Mouse (Mus musculus) C2C12 (cell line): ENCODE data around the gene Paqr5. TPM values are rescaled to one million over a fixed set of nuclear protein-coding genes. Genes with fewer than 3 reads are reported as not detected.

ENCODE experiments used
- H3K27me3 ChIP-seq: one replicate; pipeline ENCODE4 v1.6.1; 2011; ENCODE audit not compliant: control insufficient read depth, insufficient read depth, insufficient read length
- H3K36me3 ChIP-seq: one replicate; pipeline ENCODE4 v1.6.1; 2011; ENCODE audit not compliant: control insufficient read depth, insufficient read depth
- H3K4me3 ChIP-seq: one replicate; pipeline ENCODE4 v1.5.1; 2011; ENCODE audit warnings: mild to moderate bottlenecking, control low read depth; ENCODE audit not compliant: poor library complexity, insufficient read depth, severe bottlenecking
- H3K79me2 ChIP-seq: one replicate; pipeline ENCODE4 v1.6.1; 2011; ENCODE audit not compliant: control insufficient read depth, insufficient read depth
- H3K79me3 ChIP-seq: one replicate; pipeline ENCODE4 v1.6.1; 2011; ENCODE audit warnings: low read depth, control low read depth
- H3ac ChIP-seq: one replicate; pipeline ENCODE3; 2011; ENCODE audit warnings: low read depth; ENCODE audit not compliant: control insufficient read depth, insufficient read length
- CEBPB ChIP-seq: IDR thresholded peaks from one replicate; pipeline ENCODE4 v1.6.1; 2011; ENCODE audit warnings: low read depth, mild to moderate bottlenecking, control low read depth, moderate library complexity
- CTCF ChIP-seq: IDR thresholded peaks from one replicate; pipeline ENCODE4 v1.5.1; 2011; ENCODE audit not compliant: control insufficient read depth, insufficient read depth, insufficient read length
- FOSL1 ChIP-seq: IDR thresholded peaks from one replicate; pipeline ENCODE4 v1.8.0; 2011; ENCODE audit warnings: mild to moderate bottlenecking, low read length; ENCODE audit not compliant: poor library complexity, insufficient read depth, severe bottlenecking
- MAX ChIP-seq: IDR thresholded peaks from one replicate; pipeline ENCODE4 v1.6.1; 2011; ENCODE audit warnings: mild to moderate bottlenecking, control low read depth
- MYOD1 ChIP-seq: IDR thresholded peaks from one replicate; pipeline ENCODE4 v1.6.1; 2011; ENCODE audit warnings: low read depth; ENCODE audit not compliant: control insufficient read depth, insufficient read length
- MYOG ChIP-seq: IDR thresholded peaks from one replicate; pipeline ENCODE4 v1.6.1; 2011; ENCODE audit not compliant: control insufficient read depth, insufficient read length; ENCODE audit errors: extremely low read depth
- USF1 ChIP-seq: IDR thresholded peaks from one replicate; pipeline ENCODE4 v1.6.1; 2011; ENCODE audit warnings: low read depth, mild to moderate bottlenecking, control low read depth, moderate library complexity
- polyA plus RNA-seq: library from polyadenylated mRNA; unstranded; fragments of >200 nt; fragmentation: generic; extraction: Trizol; gene quantifications from one replicate; pipeline ENCODE4 v1.2.1, GENCODE M21; 2012; ENCODE audit warnings: missing spikeins

Paqr5 gene
- polyA plus RNA-seq, 1 experiment, result 0.04 TPM

GRCm38 (mm10) chr9:61919464-61919863 lies 107.2 kb downstream of the Paqr5 start:
- no peak overlapping the region for H3ac ChIP-seq
- no peaks in the 10 kb centered on the region for H3K79me2 ChIP-seq
- peaks cover 70% of the 10 kb centered on the region for H3K36me3 ChIP-seq
- no peaks in the 10 kb centered on the region for H3K27me3 ChIP-seq
- H3K79me3 ChIP-seq, result no peaks in the 10 kb centered on the region
- TF ChIP-seq CEBPB (no peak), FOSL1 (no peak), MAX (no peak), MYOG (no peak), USF1 (no peak), CTCF (no peak), MYOD1 (no peak)
- no peak overlapping the region for H3K4me3 ChIP-seq

- Histone ChIP-seq H3K4me3 (no peak overlapping the region), H3K27me3 (no peaks in the 10 kb centered on the region), H3K36me3 (peaks cover 58% of the 10 kb centered on the region), H3K79me3 (peaks cover 12% of the 10 kb centered on the region), H3K79me2 (peaks cover 19% of the 10 kb centered on the region), H3ac (no peak overlapping the region)
- TF ChIP-seq MYOD1 (no peak), CEBPB (no peak), FOSL1 (no peak), USF1 (no peak), CTCF (no peak), MYOG (no peak), MAX (no peak)
These were observed 109.2 kb downstream of the Paqr5 start for GRCm38 (mm10) chr9:61917436-61917835.

- TF ChIP-seq USF1 (no peak), CTCF (no peak), CEBPB (no peak), FOSL1 (no peak), MYOD1 (no peak), MAX (no peak)
- no peaks in the 10 kb centered on the region for H3K27me3 ChIP-seq
- H3K36me3 ChIP-seq, result peaks cover 56% of the 10 kb centered on the region
- no peak overlapping the region for H3K4me3 ChIP-seq
- H3K79me3 ChIP-seq, result peaks cover 12% of the 10 kb centered on the region
- H3ac ChIP-seq, result no peak overlapping the region
- H3K79me2 ChIP-seq, result peaks cover 19% of the 10 kb centered on the region
These were observed 109.7 kb downstream of the Paqr5 start for GRCm38 (mm10) chr9:61916986-61917385.

- H3K79me2 ChIP-seq, result peaks cover 19% of the 10 kb centered on the region
- TF ChIP-seq USF1 (no peak), CTCF (no peak), MAX (no peak), MYOG (no peak), MYOD1 (no peak), CEBPB (no peak), FOSL1 (no peak)
- no peaks in the 10 kb centered on the region for H3K27me3 ChIP-seq
- H3K79me3 ChIP-seq, result peaks cover 12% of the 10 kb centered on the region
- H3K4me3 ChIP-seq, result peak overlapping the region; percentile 64
- H3K36me3 ChIP-seq, result peaks cover 45% of the 10 kb centered on the region
- no peak overlapping the region for H3ac ChIP-seq
These were observed 111.2 kb downstream of the Paqr5 start for GRCm38 (mm10) chr9:61915393-61916005.

- Histone ChIP-seq H3K36me3 (peaks cover 42% of the 10 kb centered on the region), H3K79me3 (peaks cover 12% of the 10 kb centered on the region), H3K4me3 (peak overlapping the region; percentile 64), H3K79me2 (peaks cover 19% of the 10 kb centered on the region), H3ac (peak overlapping the region; percentile 72), H3K27me3 (no peaks in the 10 kb centered on the region)
- TF ChIP-seq USF1 (no peak), MAX (no peak), MYOG (no peak), CEBPB (no peak), FOSL1 (no peak), MYOD1 (no peak), CTCF (no peak)
These were observed 111.7 kb downstream of the Paqr5 start for GRCm38 (mm10) chr9:61914917-61915300.
